Mouse (Mus musculus): Measurements from ENCODE around the gene Bhlhe23. TPM values are rescaled to one million over a fixed set of nuclear protein-coding genes. Genes with fewer than 3 reads are reported as not detected.

Bhlhe23 gene
- polyA plus RNA-seq, 1 experiment from 2014 or later, result 1.2 TPM

Other genes starting within 250 kb of the Bhlhe23 start
- gene Mrgbp, start 195.6 kb downstream of the Bhlhe23 start, polyA plus RNA-seq (2015; fragmentation: Nextera tagmentation; extraction: Ambion mirVana), result 42.2 and 44.8 TPM in 2 replicates
- gene Ogfr, start 187.7 kb downstream of the Bhlhe23 start, polyA plus RNA-seq (2015; fragmentation: Nextera tagmentation; extraction: Ambion mirVana), result 85.8 and 86.2 TPM in 2 replicates
- gene Col9a3, start 179.1 kb downstream of the Bhlhe23 start, polyA plus RNA-seq (2015; fragmentation: Nextera tagmentation; extraction: Ambion mirVana), result 71.7 and 74.9 TPM in 2 replicates
- gene Tcfl5, start 134.2 kb downstream of the Bhlhe23 start, polyA plus RNA-seq (2015; fragmentation: Nextera tagmentation; extraction: Ambion mirVana), result 0.22 and 0.34 TPM in 2 replicates
- 27.6 and 29.7 TPM in 2 replicates for gene Dido1, start 66.9 kb downstream of the Bhlhe23 start, polyA plus RNA-seq (2015; fragmentation: Nextera tagmentation; extraction: Ambion mirVana)
- gene Gid8, start 66.8 kb downstream of the Bhlhe23 start, polyA plus RNA-seq (2015; fragmentation: Nextera tagmentation; extraction: Ambion mirVana), result 56.6 and 58.7 TPM in 2 replicates
- gene Slc17a9, start 51.6 kb downstream of the Bhlhe23 start, polyA plus RNA-seq (2015; fragmentation: Nextera tagmentation; extraction: Ambion mirVana), result 0.19 and 0.83 TPM in 2 replicates
- 42.2 and 47.6 TPM in 2 replicates for gene Ythdf1, start 144.0 kb upstream of the Bhlhe23 start, polyA plus RNA-seq (2015; fragmentation: Nextera tagmentation; extraction: Ambion mirVana)
- gene Birc7, start 152.1 kb upstream of the Bhlhe23 start, polyA plus RNA-seq (2015; fragmentation: Nextera tagmentation; extraction: Ambion mirVana), result 0.17 and 0.35 TPM in 2 replicates
- gene Nkain4, start 177.8 kb upstream of the Bhlhe23 start, polyA plus RNA-seq (2015; fragmentation: Nextera tagmentation; extraction: Ambion mirVana), result 90.9 and 106 TPM in 2 replicates
- 101 and 107 TPM in 2 replicates for gene Arfgap1, start 190.3 kb upstream of the Bhlhe23 start, polyA plus RNA-seq (2015; fragmentation: Nextera tagmentation; extraction: Ambion mirVana)
- 0.61 and 0.78 TPM in 2 replicates for gene Col20a1, start 209.6 kb upstream of the Bhlhe23 start, polyA plus RNA-seq (2015; fragmentation: Nextera tagmentation; extraction: Ambion mirVana)

Measured in hindbrain, embryonic 13.5 days (tissue).